Mouse (Mus musculus) liver, embryonic 14.5 days (tissue): ENCODE measurements around the gene Epb41l4b.
A peak's percentile ranks its signal among the peaks of the same experiment; 100 is the strongest.

Experiments used
- CTCF ChIP-seq: IDR thresholded peaks from 2 replicates; pipeline ENCODE4 v1.5.1; 2016; ENCODE audit warnings: antibody characterized with exemption, low read depth, control low read depth
- EP300 ChIP-seq: IDR thresholded peaks from 2 replicates; pipeline ENCODE4 v1.6.1; 2016; ENCODE audit warnings: antibody characterized with exemption, low read depth

- peak; percentile 94 for TF ChIP-seq CTCF
- no peak for TF ChIP-seq EP300
Observed at GRCm38 (mm10) chr4:57065273-57065672, 78.0 kb downstream of the Epb41l4b start.
